Mouse (Mus musculus) monocyte, adult 2 months (primary cell): ENCODE results near the gene Pak7.

Experiments
- DNase-seq, 2 experiments: peaks; one replicate each; pipeline ENCODE4 v3.0.0; 2022; ENCODE audit warnings: low spot score in 2 of 2, low read depth in 1 of 2

Gene Pak7

DNA sequence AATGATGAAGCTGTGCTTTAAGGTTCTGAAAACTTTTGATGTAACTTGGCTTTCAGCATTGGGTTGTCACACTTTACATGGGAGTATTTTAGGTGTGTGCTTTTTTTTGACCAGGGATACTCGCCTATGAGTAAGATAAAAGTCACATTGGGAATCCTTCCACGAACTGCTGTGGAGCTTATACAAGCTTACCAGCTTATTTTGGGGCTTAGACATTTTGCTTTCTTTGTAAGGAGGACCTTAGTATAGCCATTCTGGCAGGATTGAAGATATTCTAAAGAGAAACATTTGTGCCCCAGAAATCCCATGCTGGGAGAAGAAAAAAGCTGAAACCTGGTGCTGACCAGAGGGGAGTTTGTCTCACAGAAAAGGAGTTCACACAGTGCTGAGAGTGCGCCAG is 212.7 kb downstream of the Pak7 start:
- DNase-seq = no peak

GRCm38 (mm10) chr2:136150752-136151151 is 237.0 kb downstream of the Pak7 start:
- DNase-seq = no peak

DNA sequence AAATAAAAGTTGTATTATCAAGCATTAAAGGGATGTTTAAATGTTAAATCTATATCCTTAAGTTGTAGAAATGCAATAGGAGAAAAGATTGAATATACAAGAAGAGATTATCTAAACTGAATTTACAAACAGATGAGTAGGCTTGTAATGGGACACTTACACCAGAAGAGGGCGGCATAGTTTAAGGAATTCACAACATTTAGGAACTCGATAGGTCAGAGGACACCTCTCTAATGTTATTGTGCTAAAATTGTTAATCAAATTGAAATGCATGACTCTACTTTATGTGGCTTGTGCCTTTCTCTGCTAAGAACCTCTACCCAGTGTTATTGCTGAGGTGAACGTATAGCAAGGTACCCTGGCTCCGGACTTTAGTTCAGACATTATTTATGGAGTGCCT is 238.2 kb downstream of the Pak7 start:
- no peak for DNase-seq

GRCm38 (mm10) chr2:136148999-136149398 is 238.8 kb downstream of the Pak7 start:
- no peak for DNase-seq

GRCm38 (mm10) chr2:136140807-136141206 is 247.0 kb downstream of the Pak7 start:
- no peak for DNase-seq

GRCm38 (mm10) chr2:136139159-136140069 is 248.4 kb downstream of the Pak7 start:
- DNase-seq = no peak

GRCm38 (mm10) chr2:136138451-136138850 is 249.3 kb downstream of the Pak7 start:
- no peak for DNase-seq

GRCm38 (mm10) chr2:136121867-136122266 is 265.9 kb downstream of the Pak7 start:
- no peak for DNase-seq

DNA sequence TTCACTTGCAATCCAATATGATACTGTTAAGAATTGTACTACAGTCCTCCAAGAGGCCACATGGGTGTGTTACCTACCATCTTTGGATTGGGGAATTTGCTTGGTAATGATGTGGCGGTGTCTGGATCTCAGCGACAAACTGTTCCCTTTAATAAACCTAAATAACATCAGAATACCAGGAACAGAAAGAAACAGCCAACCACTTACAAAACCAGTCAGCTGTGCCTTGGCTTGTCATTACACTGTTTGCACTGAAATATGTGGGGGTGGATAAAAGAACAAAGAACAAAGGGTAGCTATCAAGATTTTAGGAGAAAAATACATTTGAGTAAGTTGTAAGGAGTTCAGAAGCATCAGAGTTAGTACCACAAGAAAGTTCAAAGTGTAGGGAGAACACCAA is 269.8 kb downstream of the Pak7 start:
- DNase-seq = no peak

- DNase-seq = no peak
Measured at GRCm38 (mm10) chr2:136113374-136113773, 274.4 kb downstream of the Pak7 start.

DNA sequence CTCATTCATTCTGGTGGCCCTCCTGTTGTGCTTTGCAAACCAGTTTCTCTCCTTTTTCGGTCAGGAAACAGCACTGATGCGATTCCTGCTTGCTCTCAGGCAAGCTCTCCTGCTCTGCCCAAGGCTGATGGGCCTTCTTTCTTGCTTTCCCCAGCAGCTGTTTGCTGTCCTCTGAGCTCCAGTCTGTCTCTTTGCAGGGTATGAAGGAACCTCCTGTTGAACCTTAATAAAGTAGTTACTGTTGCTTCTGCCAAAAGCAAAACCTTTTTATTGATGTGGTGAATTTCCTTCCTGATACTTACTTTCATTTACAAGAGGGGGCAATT is 278.8 kb downstream of the Pak7 start:
- no peak for DNase-seq

DNA sequence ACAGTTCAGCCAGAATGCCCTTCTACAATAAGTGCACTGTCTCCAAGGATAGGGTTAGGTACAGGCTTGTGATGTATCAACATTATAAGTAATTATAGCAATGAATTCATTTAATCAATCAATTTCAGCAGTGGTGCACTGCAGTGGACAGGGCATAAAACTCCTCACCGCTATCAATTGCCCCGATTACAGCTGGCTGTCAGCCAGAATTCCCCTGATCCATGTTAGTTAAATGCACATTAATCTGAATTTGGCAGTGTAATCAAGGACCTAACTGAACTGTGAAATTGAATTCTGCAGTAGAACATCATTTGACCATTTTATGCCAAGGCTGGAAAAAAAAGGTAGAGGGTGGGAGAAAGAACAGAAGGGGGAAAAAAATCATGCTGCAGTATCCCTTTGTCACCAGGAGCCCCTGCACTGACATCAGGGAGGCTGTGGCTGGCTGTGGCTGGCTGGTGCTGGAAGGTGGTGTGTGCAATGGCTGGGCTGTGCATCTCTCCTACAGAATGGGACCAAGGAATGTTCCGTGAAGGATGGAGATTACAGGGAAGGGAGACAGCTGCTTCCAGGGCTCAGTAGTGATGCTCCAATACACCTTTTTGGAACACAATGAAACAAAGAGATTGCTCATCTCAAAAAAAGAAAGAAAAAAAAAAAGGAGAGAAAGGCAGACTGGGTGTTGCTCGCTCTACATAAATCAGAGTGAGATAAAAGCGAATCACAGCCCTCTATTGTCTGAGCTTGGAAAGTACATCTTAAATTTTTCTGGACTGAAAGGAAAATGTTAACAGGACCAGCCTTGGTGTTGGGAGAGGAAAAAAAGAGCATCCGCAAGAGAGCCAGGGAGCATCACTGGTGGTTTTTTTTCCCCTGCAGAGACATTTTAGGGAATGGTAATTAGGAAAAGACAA is 279.4 kb downstream of the Pak7 start:
- no peak for DNase-seq

GRCm38 (mm10) chr2:136107597-136107996 is 280.2 kb downstream of the Pak7 start:
- no peak for DNase-seq

- DNase-seq = no peak
Measured at GRCm38 (mm10) chr2:136097143-136097542, 290.6 kb downstream of the Pak7 start.

DNA sequence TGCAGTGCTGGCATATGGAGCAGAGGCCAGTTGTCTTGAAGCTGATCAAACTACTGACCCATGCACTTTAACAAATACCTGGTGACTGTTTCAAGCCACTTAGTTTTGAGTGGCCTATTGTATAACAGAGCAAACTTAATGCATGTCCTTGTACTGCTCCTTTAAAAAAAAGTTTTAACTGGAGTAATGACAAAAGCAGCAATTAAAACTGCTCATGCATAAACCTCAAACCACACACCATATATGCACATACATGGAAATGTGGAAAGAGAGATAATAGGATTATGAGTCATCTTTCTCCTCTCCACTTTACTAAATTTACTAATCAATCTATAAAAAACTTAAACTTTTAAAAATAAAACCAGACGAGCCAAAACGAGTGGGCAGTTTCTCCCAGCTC is 291.8 kb downstream of the Pak7 start:
- DNase-seq = no peak

DNA sequence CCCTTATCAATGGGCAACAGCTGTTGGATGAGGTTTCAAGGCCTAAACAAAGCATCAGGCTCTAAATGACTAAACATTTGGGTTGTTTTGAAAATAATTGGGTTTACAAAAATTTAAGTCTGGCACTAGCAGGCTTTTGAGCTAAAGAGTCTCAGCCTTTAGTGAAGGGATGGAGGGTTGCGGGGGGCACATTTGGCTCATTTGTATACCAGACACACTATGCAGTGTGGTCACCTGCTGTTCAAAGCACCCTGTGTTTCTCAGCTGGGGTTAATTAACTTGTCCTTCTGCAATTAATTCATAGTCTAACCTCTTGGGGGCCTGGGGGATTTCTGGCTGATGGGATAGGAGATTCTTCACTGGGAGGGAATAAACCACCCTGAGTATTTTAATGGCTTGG is 323.4 kb downstream of the Pak7 start:
- DNase-seq = no peak

DNA sequence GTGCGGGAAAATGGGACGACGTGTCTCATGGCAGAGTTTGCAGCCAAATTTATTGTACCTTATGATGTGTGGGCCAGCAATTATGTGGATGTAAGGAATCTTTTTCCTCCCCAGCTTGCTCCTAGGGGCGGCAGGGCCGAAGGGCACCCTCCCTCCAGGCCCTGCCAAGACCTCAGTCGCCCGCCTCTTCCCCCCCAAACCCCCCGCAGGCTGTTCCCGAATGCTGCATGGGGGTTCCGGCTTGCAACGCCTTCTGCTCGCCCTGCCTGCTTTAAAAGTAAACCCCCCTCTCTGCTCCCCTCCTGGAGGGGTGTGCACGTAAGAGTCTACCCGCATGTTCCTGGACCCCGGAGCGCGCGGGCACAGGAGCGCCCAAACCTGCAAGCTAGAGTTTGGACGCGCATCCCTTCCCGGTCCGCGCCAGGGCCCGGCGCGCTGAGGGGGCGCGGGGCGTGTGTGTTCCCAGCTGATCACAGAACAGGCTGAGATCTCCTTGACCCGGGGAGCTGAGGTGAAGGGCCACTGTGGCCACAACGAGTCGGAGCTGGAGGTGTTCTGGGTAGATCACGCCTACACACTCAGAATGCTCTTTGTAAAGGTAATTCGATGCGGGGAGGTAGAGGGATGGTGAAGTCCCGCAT is 328.6 kb downstream of the Pak7 start:
- DNase-seq = no peak

DNA sequence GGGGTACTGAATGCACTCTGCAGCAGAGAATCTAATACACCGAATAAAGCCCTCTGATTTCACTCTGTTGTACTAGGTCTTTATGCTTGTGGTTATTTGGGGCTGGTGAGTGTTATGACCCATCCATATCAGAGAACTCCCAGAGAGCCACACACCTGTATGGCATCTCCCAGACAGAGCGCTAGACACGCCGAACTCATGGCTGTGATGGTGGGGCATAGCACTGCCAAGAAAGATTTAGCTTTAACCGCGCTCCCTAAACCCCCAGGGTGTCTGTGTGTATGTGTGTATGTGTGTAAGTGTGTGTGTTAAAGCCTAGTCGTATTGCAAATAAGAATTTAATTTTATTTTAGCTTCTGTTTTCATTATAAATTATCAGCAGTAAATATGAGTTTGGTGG is 329.4 kb downstream of the Pak7 start:
- no peak for DNase-seq

DNA sequence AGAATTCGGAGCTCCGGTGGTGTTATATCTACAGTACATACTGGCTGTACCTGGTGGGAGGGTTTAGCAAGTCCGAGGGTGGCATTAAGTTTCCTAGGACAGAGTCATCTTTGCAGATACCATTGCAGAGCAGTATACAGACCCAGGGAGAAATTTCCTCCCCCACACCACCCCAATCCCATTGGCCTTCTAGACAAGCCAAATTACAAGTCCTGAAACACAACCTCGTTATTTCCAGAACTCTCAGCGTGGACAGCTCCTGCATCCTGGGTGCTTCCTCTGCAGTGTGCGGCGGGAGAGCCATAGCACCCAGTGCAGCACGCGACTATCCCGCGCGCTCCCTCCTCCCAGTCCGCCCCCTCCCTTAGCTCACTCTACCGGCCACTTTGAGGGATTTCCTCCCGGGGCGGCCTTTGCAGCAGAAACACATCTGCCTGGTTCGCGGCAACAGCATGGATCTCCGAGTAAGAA is 329.9 kb downstream of the Pak7 start:
- no peak for DNase-seq

DNA sequence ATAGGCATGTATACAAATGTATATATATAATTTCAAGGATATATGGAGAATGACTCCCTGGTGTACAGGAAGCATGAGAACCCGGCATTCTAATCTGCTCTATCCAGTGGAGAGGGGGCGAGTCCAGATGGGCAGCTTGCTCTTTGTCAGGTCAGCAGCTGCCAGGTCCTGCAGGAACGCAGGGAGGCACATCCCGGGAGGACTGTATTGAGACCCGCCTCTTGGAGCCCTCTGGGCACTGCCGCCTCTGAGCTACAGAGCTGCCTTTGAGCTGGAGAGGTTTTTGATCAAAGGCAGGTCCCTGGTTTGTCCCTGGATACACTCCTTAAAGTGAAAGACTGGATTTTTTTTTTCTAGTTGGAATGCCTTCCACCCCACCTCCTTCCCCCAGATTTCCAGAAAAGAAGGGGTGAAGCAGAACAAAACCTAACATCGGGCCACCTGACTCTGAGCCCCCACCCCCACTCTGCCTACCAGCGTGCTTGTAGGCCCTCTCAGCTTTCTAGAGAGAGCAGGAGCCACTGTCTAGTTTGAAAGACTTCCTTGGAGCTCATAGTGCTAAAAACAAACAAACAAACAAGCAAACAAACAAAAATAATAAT is 336.0 kb downstream of the Pak7 start, which contains the start of gene Lamp5:
TSS of gene Lamp5 (plus strand) at position 552 of the 602 bp plus-strand sequence.
- no peak for DNase-seq
